Mouse (Mus musculus) heart, embryonic 13.5 days (tissue): Measurements from ENCODE around the gene Fhl4. TPM values are rescaled to one million over a fixed set of nuclear protein-coding genes. Genes with fewer than 3 reads are reported as not detected.

ENCODE experiments used
- ATAC-seq: fragments of 200-750 bp; cut with Nextera tagmentation; 2 replicates; pipeline ENCODE4 v1.8.0; 2017; ENCODE audit warnings: moderate TSS enrichment; ENCODE audit not compliant: insufficient number of reproducible peaks, low FRiP score, low TSS enrichment; ENCODE audit errors: extremely low read depth
- H3K27ac ChIP-seq: fragments of 300-500 bp; sonication (generic); replicated peaks from 2 replicates; pipeline ENCODE4 v1.5.1; 2015; ENCODE audit warnings: moderate library complexity, mild to moderate bottlenecking, inconsistent platforms
- H3K27me3 ChIP-seq: fragments of 300-500 bp; sonication (generic); replicated peaks from 2 replicates; pipeline ENCODE4 v1.6.1; 2015; ENCODE audit warnings: mild to moderate bottlenecking, inconsistent platforms
- H3K36me3 ChIP-seq: fragments of 300-500 bp; sonication (generic); 2 replicates; pipeline ENCODE4 v1.6.1; 2015; ENCODE audit warnings: mild to moderate bottlenecking, inconsistent platforms
- H3K4me1 ChIP-seq: fragments of 300-500 bp; sonication (generic); 2 replicates; pipeline ENCODE4 v1.6.1; 2015; ENCODE audit warnings: inconsistent platforms
- H3K4me2 ChIP-seq: fragments of 300-500 bp; sonication (generic); 2 replicates; pipeline ENCODE4 v1.6.1; 2015; ENCODE audit warnings: inconsistent platforms, mild to moderate bottlenecking, moderate library complexity
- H3K4me3 ChIP-seq: fragments of 300-500 bp; sonication (generic); 2 replicates; pipeline ENCODE4 v1.5.1; 2015; ENCODE audit warnings: moderate library complexity, mild to moderate bottlenecking, inconsistent platforms
- H3K9ac ChIP-seq: fragments of 300-500 bp; sonication (generic); 2 replicates; pipeline ENCODE4 v1.6.1; 2015; ENCODE audit warnings: inconsistent platforms, mild to moderate bottlenecking, moderate library complexity
- H3K9me3 ChIP-seq: fragments of 300-500 bp; sonication (generic); 2 replicates; pipeline ENCODE4 v1.6.1; 2016; ENCODE audit warnings: inconsistent platforms
- WGBS: fragments of 180-500 bp; shearing (Covaris S2); methylation state at CpG from one replicate; pipeline ENCODE4 v1.1.7; 2015; ENCODE audit warnings: mixed read lengths; 5-methylcytosine and 5-hydroxymethylcytosine counted together
- polyA plus RNA-seq: library from polyadenylated mRNA; unstranded; fragments of >200 nt; fragmentation: Nextera tagmentation; extraction: Ambion mirVana; gene quantifications from 2 replicates; pipeline ENCODE4 v1.2.1, GENCODE M21; 2015

Gene Fhl4
- polyA plus RNA-seq: 1.4 and 1.7 TPM in 2 replicates

GRCm38 (mm10) chr10:85102247-85103084 is at the start of gene Fhl4, which contains the start of gene Tmem263:
Gene Fhl4, minus strand, starts transcription at chr10:85102495.
Gene Tmem263, plus strand, starts transcription at chr10:85102627.
- no peaks in the 10 kb centered on the region for H3K9me3 ChIP-seq
- no peaks in the 10 kb centered on the region for H3K27me3 ChIP-seq
- under 1% methylated on average over 70 of the region's 96 CpGs for WGBS
- H3K4me1 ChIP-seq: peaks cover 21% of the 10 kb centered on the region
- ATAC-seq: peak; percentile 98
- peak within 1 kb of the TSS; percentile 82 for H3K4me2 ChIP-seq
- H3K27ac ChIP-seq: peak within 1 kb of the TSS; percentile 95
- H3K9ac ChIP-seq: peak within 1 kb of the TSS; percentile 99
- no peaks in the 10 kb centered on the region for H3K36me3 ChIP-seq
- H3K4me3 ChIP-seq: peak within 1 kb of the TSS; percentile 87

GRCm38 (mm10) chr10:85149226-85149625 is 46.9 kb upstream of the Fhl4 start:
- Histone ChIP-seq H3K9me3 (no peaks in the 10 kb centered on the region), H3K4me3 (no peak overlapping the region), H3K4me1 (no peaks in the 10 kb centered on the region), H3K27ac (no peak overlapping the region), H3K36me3 (peaks cover 42% of the 10 kb centered on the region), H3K4me2 (no peak overlapping the region), H3K27me3 (no peaks in the 10 kb centered on the region), H3K9ac (no peak overlapping the region)
- no peak for ATAC-seq
- 79% methylated on average over 5 of the region's 5 CpGs for WGBS

- no peaks in the 10 kb centered on the region for H3K4me1 ChIP-seq
- peaks cover 63% of the 10 kb centered on the region for H3K36me3 ChIP-seq
- ATAC-seq: no peak
- H3K4me3 ChIP-seq: no peak overlapping the region
- H3K9me3 ChIP-seq: no peaks in the 10 kb centered on the region
- H3K4me2 ChIP-seq: no peak overlapping the region
- H3K27ac ChIP-seq: no peak overlapping the region
- H3K9ac ChIP-seq: no peak overlapping the region
- no peaks in the 10 kb centered on the region for H3K27me3 ChIP-seq
- 82% methylated on average over 14 of the region's 14 CpGs for WGBS
Measured at GRCm38 (mm10) chr10:85146282-85146681, 44.0 kb upstream of the Fhl4 start.

GRCm38 (mm10) chr10:85141465-85141864 is 39.2 kb upstream of the Fhl4 start:
- ATAC-seq: no peak
- Histone ChIP-seq H3K9ac (no peak overlapping the region), H3K27me3 (no peaks in the 10 kb centered on the region), H3K36me3 (peaks cover 45% of the 10 kb centered on the region), H3K4me2 (no peak overlapping the region), H3K9me3 (no peaks in the 10 kb centered on the region), H3K27ac (no peak overlapping the region), H3K4me1 (no peaks in the 10 kb centered on the region), H3K4me3 (no peak overlapping the region)
- 64% methylated on average over 9 of the region's 9 CpGs for WGBS

GRCm38 (mm10) chr10:85136573-85136972 is 34.3 kb upstream of the Fhl4 start:
- 78% methylated on average over 6 of the region's 6 CpGs for WGBS
- H3K4me1 ChIP-seq: no peaks in the 10 kb centered on the region
- peaks cover 27% of the 10 kb centered on the region for H3K36me3 ChIP-seq
- no peak for ATAC-seq
- no peak overlapping the region for H3K4me3 ChIP-seq
- H3K27ac ChIP-seq: no peak overlapping the region
- H3K9ac ChIP-seq: no peak overlapping the region
- H3K9me3 ChIP-seq: no peaks in the 10 kb centered on the region
- H3K27me3 ChIP-seq: no peaks in the 10 kb centered on the region
- no peak overlapping the region for H3K4me2 ChIP-seq

- Histone ChIP-seq H3K4me2 (peak overlapping the region; percentile 75), H3K27ac (no peak overlapping the region; the same call in 1 of the 2 replicates), H3K27me3 (no peaks in the 10 kb centered on the region), H3K9me3 (no peaks in the 10 kb centered on the region), H3K9ac (peak overlapping the region; percentile 65), H3K4me1 (peaks cover 15% of the 10 kb centered on the region), H3K36me3 (peaks cover 23% of the 10 kb centered on the region), H3K4me3 (peak overlapping the region; percentile 69)
- 24% methylated on average over 7 of the region's 7 CpGs for WGBS
- ATAC-seq: no peak
Measured at GRCm38 (mm10) chr10:85128453-85128852, 26.2 kb upstream of the Fhl4 start.

GRCm38 (mm10) chr10:85127395-85128287 is 25.3 kb upstream of the Fhl4 start, which contains the start of gene Mterf2:
Gene Mterf2, minus strand, starts transcription at chr10:85128027.
- peak; percentile 100 for ATAC-seq
- peak within 1 kb of the TSS; percentile 69 for H3K4me3 ChIP-seq
- peak within 1 kb of the TSS; percentile 75 for H3K4me2 ChIP-seq
- WGBS: 8% methylated on average over 20 of the region's 20 CpGs
- H3K27ac ChIP-seq: peak within 1 kb of the TSS; percentile 46
- no peaks in the 10 kb centered on the region for H3K9me3 ChIP-seq
- H3K9ac ChIP-seq: peak within 1 kb of the TSS; percentile 85
- no peaks in the 10 kb centered on the region for H3K27me3 ChIP-seq
- H3K36me3 ChIP-seq: peaks cover 25% of the 10 kb centered on the region
- H3K4me1 ChIP-seq: peaks cover 15% of the 10 kb centered on the region

GRCm38 (mm10) chr10:85125184-85125583 is 22.9 kb upstream of the Fhl4 start:
- no peak overlapping the region for H3K4me2 ChIP-seq
- no peak for ATAC-seq
- peaks cover 15% of the 10 kb centered on the region for H3K4me1 ChIP-seq
- H3K36me3 ChIP-seq: peaks cover 46% of the 10 kb centered on the region
- 80% methylated on average over 13 of the region's 13 CpGs for WGBS
- no peaks in the 10 kb centered on the region for H3K9me3 ChIP-seq
- H3K27me3 ChIP-seq: no peaks in the 10 kb centered on the region
- H3K4me3 ChIP-seq: no peak overlapping the region
- no peak overlapping the region for H3K27ac ChIP-seq
- no peak overlapping the region for H3K9ac ChIP-seq

- 59% methylated on average over 4 of the region's 4 CpGs for WGBS
- no peak for ATAC-seq
- Histone ChIP-seq H3K27me3 (no peaks in the 10 kb centered on the region), H3K9ac (no peak overlapping the region), H3K9me3 (no peaks in the 10 kb centered on the region), H3K4me2 (no peak overlapping the region), H3K4me3 (no peak overlapping the region), H3K4me1 (peaks cover 9% of the 10 kb centered on the region; the same call in 1 of the 2 replicates), H3K36me3 (peaks cover 66% of the 10 kb centered on the region), H3K27ac (no peak overlapping the region)
Measured at GRCm38 (mm10) chr10:85114409-85114808, 12.1 kb upstream of the Fhl4 start.

GRCm38 (mm10) chr10:85103085-85103885 is 990 bp upstream of the Fhl4 start:
- peak; percentile 7; the same call in 1 of the 2 replicates for ATAC-seq
- H3K9ac ChIP-seq: peak overlapping the region; percentile 99
- H3K4me2 ChIP-seq: peak overlapping the region; percentile 82
- no peaks in the 10 kb centered on the region for H3K9me3 ChIP-seq
- no peaks in the 10 kb centered on the region for H3K36me3 ChIP-seq
- H3K27ac ChIP-seq: peak overlapping the region; percentile 95
- H3K4me1 ChIP-seq: peaks cover 21% of the 10 kb centered on the region
- peak overlapping the region; percentile 87 for H3K4me3 ChIP-seq
- H3K27me3 ChIP-seq: no peaks in the 10 kb centered on the region
- WGBS: under 1% methylated on average over 33 of the region's 34 CpGs
